Mouse (Mus musculus): Measurements from ENCODE around the gene Gm17657. TPM values are rescaled to one million over a fixed set of nuclear protein-coding genes. Genes with fewer than 3 reads are reported as not detected.

Gm17657 gene
- total and polyA plus RNA-seq, 2 experiments from 2014 or later: not detected

DNA sequence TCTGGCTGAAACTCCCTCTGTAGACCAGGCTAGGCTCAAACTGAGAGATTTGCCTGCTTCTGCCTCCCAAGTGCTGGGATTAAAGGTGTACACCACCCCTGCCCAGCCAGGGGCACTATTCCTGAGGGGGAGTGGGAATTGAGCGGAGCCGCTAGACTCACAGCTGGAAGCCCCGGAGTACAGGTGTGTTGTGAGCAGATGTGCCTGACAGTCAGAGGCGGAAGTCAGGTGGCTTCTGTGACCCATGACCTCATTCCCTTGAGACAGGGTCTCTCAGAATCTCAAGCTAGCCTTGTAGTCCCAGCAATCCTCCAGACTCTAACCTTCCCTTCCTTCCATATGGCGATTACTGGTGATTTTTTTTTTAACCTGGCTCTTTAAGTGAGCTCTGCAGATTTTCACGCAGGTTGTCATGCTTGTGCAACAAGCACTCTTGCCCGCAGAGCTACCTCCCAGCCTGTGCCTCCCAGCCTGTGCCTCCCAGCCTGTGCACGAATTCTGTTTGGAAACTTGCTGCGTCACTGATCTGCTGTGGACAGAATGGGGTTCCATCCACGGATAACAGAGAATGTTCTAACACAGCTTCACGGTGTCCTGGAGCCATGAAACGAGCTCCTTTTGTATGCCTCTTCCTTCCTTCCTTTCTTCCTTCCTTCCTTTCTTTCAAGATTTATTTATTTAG lies 40.4 kb downstream of the Gm17657 start:
- Histone ChIP-seq H3K4me3 (ENCODE audit: low read depth, low read length) (no peak overlapping the region), H3K9ac (replicated peaks; ENCODE audit: low read depth, low read length) (no peak overlapping the region)

DNA sequence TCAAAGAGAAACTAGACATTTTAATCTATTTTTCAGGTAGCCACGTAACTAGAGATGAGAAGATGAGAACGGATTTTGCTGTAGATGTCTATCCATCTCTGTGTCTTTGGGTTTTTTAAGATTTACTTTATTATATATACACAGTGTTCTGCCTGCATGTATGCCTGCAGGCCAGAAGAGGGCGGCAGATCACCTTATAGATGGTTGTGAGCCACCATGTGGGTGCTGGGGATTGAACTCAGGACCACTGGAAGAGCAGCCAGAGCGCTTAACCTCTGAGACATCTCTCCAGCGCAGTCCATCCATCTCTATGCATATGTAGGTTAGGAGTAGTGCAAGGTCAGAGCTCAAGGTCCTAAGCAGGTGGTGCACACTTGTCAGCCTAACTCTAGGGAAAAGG lies 45.7 kb downstream of the Gm17657 start:
- Histone ChIP-seq H3K27ac (ENCODE audit: low read depth) (no peak overlapping the region), H3K4me3 (ENCODE audit: low read depth, low read length) (no peak overlapping the region), H3K9ac (replicated peaks; ENCODE audit: low read depth, low read length) (no peak overlapping the region), H3K36me3 (replicated peaks; ENCODE audit: control insufficient read depth, insufficient read depth, low read length) (no peaks in the 10 kb centered on the region), H3K9me3 (replicated peaks; ENCODE audit: control insufficient read depth, low read length) (no peaks in the 10 kb centered on the region), H3K4me1 (ENCODE audit: control insufficient read depth, insufficient read depth) (peaks cover 6% of the 10 kb centered on the region; the same call in 1 of the 2 replicates), H3K4me2 (ENCODE audit: low read depth, low read length) (peak overlapping the region; percentile 56; the same call in 1 of the 2 replicates), H3K27me3 (ENCODE audit: control insufficient read depth, insufficient read depth, low read length) (no peaks in the 10 kb centered on the region)
- DNase-seq (ENCODE audit: low spot score): no peak
- no peak for ATAC-seq (ENCODE audit: insufficient read depth, low read depth)
- 79% methylated on average over 5 of the region's 5 CpGs for WGBS
- TF ChIP-seq EP300 (IDR thresholded peaks at IDR 0.05; ENCODE audit: low read depth) (no peak), CTCF (IDR thresholded peaks at IDR 0.05; ENCODE audit: low read depth) (peak; percentile 28)

More for the DNA sequence above, 40.4 kb downstream of the Gm17657 start:
- 70% methylated on average over 12 of the region's 12 CpGs for WGBS
- ATAC-seq (ENCODE audit: insufficient read depth, low read depth): no peak
- no peaks in the 10 kb centered on the region for H3K36me3 ChIP-seq (replicated peaks; ENCODE audit: control insufficient read depth, insufficient read depth, low read length)
- no peak for DNase-seq (ENCODE audit: low spot score)
- no peak overlapping the region for H3K27ac ChIP-seq (ENCODE audit: low read depth)
- no peak overlapping the region for H3K4me2 ChIP-seq (ENCODE audit: low read depth, low read length)
- H3K27me3 ChIP-seq (ENCODE audit: control insufficient read depth, insufficient read depth, low read length): no peaks in the 10 kb centered on the region
- no peaks in the 10 kb centered on the region for H3K4me1 ChIP-seq (ENCODE audit: control insufficient read depth, insufficient read depth)
- no peaks in the 10 kb centered on the region for H3K9me3 ChIP-seq (replicated peaks; ENCODE audit: control insufficient read depth, low read length)
- TF ChIP-seq CTCF (IDR thresholded peaks at IDR 0.05; ENCODE audit: low read depth) (no peak), EP300 (IDR thresholded peaks at IDR 0.05; ENCODE audit: low read depth) (no peak)

DNA sequence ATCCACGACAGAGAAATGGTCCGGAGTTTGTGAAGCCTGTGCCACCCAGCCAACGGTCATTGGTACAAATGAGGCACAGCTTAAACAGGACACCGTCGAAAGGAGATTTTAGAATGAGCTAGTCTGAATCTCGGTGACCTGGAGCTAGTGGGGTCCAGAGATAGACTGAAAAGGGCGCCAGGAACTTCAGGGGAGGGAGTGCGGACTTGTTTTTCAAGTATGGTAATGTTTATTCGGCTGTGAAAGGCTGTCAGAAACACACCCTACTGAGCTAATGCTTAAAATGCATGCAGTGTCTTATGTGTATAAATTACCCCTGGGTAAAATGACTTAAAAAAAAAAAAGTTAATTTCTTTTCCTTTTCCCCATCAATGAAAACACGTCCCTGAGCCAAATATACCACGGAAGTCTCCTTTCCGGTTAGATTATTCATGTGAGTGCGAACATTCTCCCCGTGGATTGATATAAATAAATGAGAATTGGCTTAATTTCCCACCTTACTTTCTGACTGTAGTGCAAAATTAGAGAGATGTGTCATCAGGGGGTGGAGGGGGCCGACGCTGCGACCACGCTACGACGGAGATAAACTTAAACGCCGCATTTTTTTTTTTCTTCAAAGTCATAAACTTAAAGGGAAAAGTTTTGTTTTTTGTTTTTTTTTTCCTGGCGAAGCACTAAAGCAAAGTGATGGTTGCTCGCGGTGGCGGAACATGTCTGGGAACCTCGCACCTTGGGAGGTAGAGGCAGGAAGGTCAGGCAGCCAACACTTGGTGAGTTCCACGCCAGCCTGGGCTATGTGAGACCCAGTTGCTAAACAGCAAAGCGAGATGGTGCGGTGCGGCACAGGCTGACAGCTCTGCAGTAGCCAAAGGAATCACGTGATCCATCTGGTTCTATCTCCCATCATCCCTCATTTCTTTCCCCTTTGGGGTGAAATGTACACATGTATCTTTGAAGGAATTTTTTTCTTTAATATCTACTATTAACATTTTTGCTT lies 46.5 kb downstream of the Gm17657 start:
- no peak overlapping the region for H3K9ac ChIP-seq (replicated peaks; ENCODE audit: low read depth, low read length)
- H3K4me1 ChIP-seq (ENCODE audit: control insufficient read depth, insufficient read depth): peaks cover 7% of the 10 kb centered on the region; the same call in 1 of the 2 replicates
- TF ChIP-seq CTCF (IDR thresholded peaks at IDR 0.05; ENCODE audit: low read depth) (no peak), EP300 (IDR thresholded peaks at IDR 0.05; ENCODE audit: low read depth) (no peak)
- H3K4me3 ChIP-seq (ENCODE audit: low read depth, low read length): peak overlapping the region; percentile 26
- H3K36me3 ChIP-seq (replicated peaks; ENCODE audit: control insufficient read depth, insufficient read depth, low read length): no peaks in the 10 kb centered on the region
- no peak; the same call in 1 of the 2 replicates for ATAC-seq (ENCODE audit: insufficient read depth, low read depth)
- no peaks in the 10 kb centered on the region for H3K27me3 ChIP-seq (ENCODE audit: control insufficient read depth, insufficient read depth, low read length)
- no peak for DNase-seq (ENCODE audit: low spot score)
- peak overlapping the region; percentile 56 for H3K4me2 ChIP-seq (ENCODE audit: low read depth, low read length)
- no peak overlapping the region for H3K27ac ChIP-seq (ENCODE audit: low read depth)
- H3K9me3 ChIP-seq (replicated peaks; ENCODE audit: control insufficient read depth, low read length): no peaks in the 10 kb centered on the region
- 14% methylated on average over 32 of the region's 32 CpGs for WGBS

DNA sequence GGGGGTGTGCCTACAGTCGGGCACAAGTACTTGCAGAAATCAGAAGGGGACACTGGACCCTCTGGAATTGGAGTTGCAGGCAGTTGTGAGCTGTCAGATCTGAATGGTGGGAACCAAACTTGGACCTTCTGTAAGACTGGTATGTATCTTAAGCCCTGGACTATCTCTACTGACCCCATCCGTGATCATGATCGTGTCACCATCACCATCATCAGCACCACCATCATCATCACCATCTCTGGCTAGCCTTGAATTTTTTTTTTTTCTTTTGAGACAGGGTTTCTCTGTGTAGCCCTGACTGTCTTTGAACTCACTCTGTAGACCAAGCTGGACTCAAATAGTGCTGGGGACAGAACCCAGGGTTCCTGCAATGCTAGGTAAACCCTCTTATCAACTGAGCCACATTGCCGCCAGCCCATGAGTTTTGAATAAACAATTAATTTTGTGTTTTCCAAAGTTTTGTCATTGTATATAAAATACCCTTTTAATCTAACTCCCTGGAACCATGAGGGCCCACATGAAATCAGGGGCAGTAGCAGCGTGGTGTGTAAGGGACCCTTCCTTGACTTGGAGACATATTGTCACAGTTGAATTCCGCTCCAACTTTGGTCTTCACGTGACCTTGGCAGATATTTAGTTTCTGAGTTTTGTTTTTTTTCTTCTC lies 47.3 kb downstream of the Gm17657 start:
- 75% methylated on average over 7 of the region's 7 CpGs for WGBS
- Histone ChIP-seq H3K27me3 (ENCODE audit: control insufficient read depth, insufficient read depth, low read length) (no peaks in the 10 kb centered on the region), H3K9me3 (replicated peaks; ENCODE audit: control insufficient read depth, low read length) (no peaks in the 10 kb centered on the region), H3K36me3 (replicated peaks; ENCODE audit: control insufficient read depth, insufficient read depth, low read length) (no peaks in the 10 kb centered on the region), H3K4me3 (ENCODE audit: low read depth, low read length) (no peak overlapping the region), H3K9ac (replicated peaks; ENCODE audit: low read depth, low read length) (no peak overlapping the region), H3K27ac (ENCODE audit: low read depth) (no peak overlapping the region), H3K4me1 (ENCODE audit: control insufficient read depth, insufficient read depth) (peaks cover 9% of the 10 kb centered on the region; the same call in 1 of the 2 replicates), H3K4me2 (ENCODE audit: low read depth, low read length) (peak overlapping the region; percentile 56; the same call in 1 of the 2 replicates)
- DNase-seq (ENCODE audit: low spot score) (no peak), ATAC-seq (ENCODE audit: insufficient read depth, low read depth) (no peak)
- no peak for TF ChIP-seq CTCF (IDR thresholded peaks at IDR 0.05; ENCODE audit: low read depth)
- TF ChIP-seq EP300 (IDR thresholded peaks at IDR 0.05; ENCODE audit: low read depth): no peak

DNA sequence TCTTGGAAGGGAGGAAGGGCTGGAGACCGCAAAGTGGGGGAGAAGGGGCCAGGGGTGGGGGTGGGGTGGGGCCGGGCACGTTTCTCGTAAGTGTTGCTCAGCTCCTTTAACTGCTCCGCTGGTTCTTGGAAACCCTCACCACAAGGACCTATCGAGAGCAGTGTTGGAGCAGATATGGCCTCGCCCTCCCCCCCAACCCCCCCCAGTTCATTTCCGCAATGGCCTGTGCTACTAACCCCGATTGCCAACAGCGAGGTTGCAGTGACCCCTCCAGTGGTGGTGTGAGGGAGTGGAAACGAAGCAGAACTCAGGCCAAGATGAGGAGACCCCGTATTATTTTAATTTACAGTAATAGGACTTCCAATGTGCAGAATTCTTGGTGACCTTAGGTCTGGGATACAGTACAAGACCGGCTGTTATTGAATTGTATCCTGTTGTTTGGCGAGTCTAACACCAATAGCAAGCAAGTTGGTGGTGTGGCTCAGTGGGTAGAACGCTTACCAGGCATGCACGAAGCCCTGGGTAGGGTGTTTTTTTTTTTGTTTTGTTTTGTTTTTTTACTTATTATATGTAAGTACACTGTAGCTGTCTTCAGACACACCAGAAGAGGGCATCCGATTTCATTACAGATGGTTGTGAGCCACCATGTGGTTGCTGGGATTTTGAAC lies 48.5 kb downstream of the Gm17657 start:
- Histone ChIP-seq H3K4me3 (ENCODE audit: low read depth, low read length) (no peak overlapping the region), H3K27me3 (ENCODE audit: control insufficient read depth, insufficient read depth, low read length) (no peaks in the 10 kb centered on the region), H3K4me2 (ENCODE audit: low read depth, low read length) (no peak overlapping the region), H3K27ac (ENCODE audit: low read depth) (no peak overlapping the region), H3K36me3 (replicated peaks; ENCODE audit: control insufficient read depth, insufficient read depth, low read length) (no peaks in the 10 kb centered on the region), H3K9ac (replicated peaks; ENCODE audit: low read depth, low read length) (no peak overlapping the region), H3K4me1 (ENCODE audit: control insufficient read depth, insufficient read depth) (peaks cover 9% of the 10 kb centered on the region; the same call in 1 of the 2 replicates), H3K9me3 (replicated peaks; ENCODE audit: control insufficient read depth, low read length) (no peaks in the 10 kb centered on the region)
- DNase-seq (ENCODE audit: low spot score) (no peak), ATAC-seq (ENCODE audit: insufficient read depth, low read depth) (no peak)
- no peak for TF ChIP-seq CTCF (IDR thresholded peaks at IDR 0.05; ENCODE audit: low read depth)
- no peak for TF ChIP-seq EP300 (IDR thresholded peaks at IDR 0.05; ENCODE audit: low read depth)
- WGBS: 70% methylated on average over 17 of the region's 17 CpGs
